Mouse (Mus musculus) bone marrow macrophage, adult 2 months (primary cell): ENCODE data around the gene Mdh2.

ENCODE experiments used
- CTCF ChIP-seq: IDR thresholded peaks from 2 replicates; pipeline ENCODE4 v1.5.1; 2012; ENCODE audit warnings: low read depth, mild to moderate bottlenecking, low read length, moderate library complexity
- POLR2A ChIP-seq: IDR thresholded peaks from 2 replicates; pipeline ENCODE4 v1.6.1; 2012; ENCODE audit warnings: mild to moderate bottlenecking, low read depth, low read length, borderline replicate concordance

DNA sequence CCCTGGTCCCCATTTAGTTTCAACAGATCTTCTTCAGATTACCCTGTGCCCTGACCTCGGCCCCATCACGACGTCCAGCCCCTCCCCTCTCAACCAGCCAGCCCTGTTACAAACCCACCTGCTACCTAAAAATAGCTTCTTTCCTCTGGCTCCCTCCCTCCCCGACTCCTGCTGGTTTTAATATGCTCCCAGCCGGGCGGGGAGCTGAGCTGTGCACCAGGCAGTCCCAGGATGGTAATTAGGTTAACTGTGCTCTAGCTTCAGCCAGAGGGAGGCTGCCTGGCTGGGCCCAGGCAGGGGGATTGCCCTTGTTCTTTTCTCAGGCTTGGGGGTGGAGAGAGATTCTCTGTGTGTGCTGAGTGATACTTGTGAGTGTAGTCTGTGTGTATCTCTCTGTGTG lies 22.6 kb downstream of the Mdh2 start:
- TF ChIP-seq CTCF (no peak), POLR2A (no peak)
